In genomic region chr4:26336563-26336962, GRCm38 (mm10) we compare ENCODE assay signal across 24 mouse cellular contexts. TPM values are rescaled to one million over a fixed set of nuclear protein-coding genes. Genes with fewer than 3 reads are reported as not detected.
DNase-seq lines count a peak whose midpoint lies in the region; ATAC-seq and TF ChIP-seq lines count a peak whose summit lies in the region.
"Had no signal": no experiment of that assay in that cellular context is flagged by ENCODE, and none has a peak within 500 bp of the region (broad histone marks: within the 10 kb centered on the region; RNA-seq: fewer than 3 reads in every experiment).

No protein-coding gene starts in this region.

- H3K79me2 ChIP-seq in MEL (ENCODE audit: control insufficient read depth, insufficient read depth, low read length, poor library complexity) = no peaks in the 10 kb centered on the region; the same call in 1 of the 2 replicates

- intact Hi-C loops in left cerebral cortex, postnatal 10 days (cut with DNase I) = no loop called here

- H3K9me3 ChIP-seq in MEL (replicated peaks; ENCODE audit: insufficient read depth, low read length) = no peaks in the 10 kb centered on the region
- H3K9me3 ChIP-seq: G1E had no signal

- TF ChIP-seq POLR2A in MEL (IDR thresholded peaks at IDR 0.05; ENCODE audit: control insufficient read depth in 1 of 2, insufficient read depth in 1 of 2, low read depth in 1 of 2, low read length in 2 of 2, poor library complexity in 1 of 2) = no peak

- H3K9ac ChIP-seq in MEL (ENCODE audit: control insufficient read depth, low read depth, low read length, poor library complexity, severe bottlenecking) = no peak overlapping the region

- no peak for TF ChIP-seq EP300 in MEL (IDR thresholded peaks at IDR 0.05; ENCODE audit: low read depth in 1 of 2, low read length in 2 of 2)

- TF ChIP-seq RAD21 in MEL (IDR thresholded peaks at IDR 0.05; ENCODE audit: low read depth, low read length) = no peak

- ATAC-seq in erythroid progenitor cell, adult 5-6 weeks (replicated peaks; ENCODE audit: low FRiP score, poor library complexity, severe bottlenecking) = peak; percentile 54; the same call in 1 of the 2 replicates
- 0 out of 2 replicates have a peak, but pooled peaks have one; percentile 52 for ATAC-seq in megakaryocyte-erythroid progenitor cell, adult 5-6 weeks (replicated peaks; ENCODE audit: low FRiP score, low TSS enrichment, poor library complexity, severe bottlenecking)
- no peak for ATAC-seq in activated CD4-positive, CD25-positive, alpha-beta regulatory T cell, adult 4 months
- ATAC-seq: CD4-positive, CD25-positive, alpha-beta regulatory T cell, adult 4 months; Patski had no signal

- H3K4me3 ChIP-seq in MEL (ENCODE audit: control insufficient read depth in 1 of 2, insufficient read depth in 1 of 2, low read depth in 2 of 2, low read length in 2 of 2) = no peak overlapping the region

- no peak overlapping the region for H3K27ac ChIP-seq in MEL (ENCODE audit: control insufficient read depth, low read depth, low read length)

- H3K27me3 ChIP-seq in MEL (ENCODE audit: control insufficient read depth in 1 of 2, insufficient read depth in 2 of 2, low read length in 2 of 2) = no peaks in the 10 kb centered on the region
- H3K27me3 ChIP-seq: CH12.LX, Patski had no signal

- H3K4me1 ChIP-seq in MEL (ENCODE audit: control insufficient read depth in 1 of 2, insufficient read depth in 2 of 2, low read length in 2 of 2) = no peaks in the 10 kb centered on the region

- H3K36me3 ChIP-seq in MEL (ENCODE audit: control insufficient read depth in 1 of 2, insufficient read depth in 2 of 2, low read length in 2 of 2) = peaks cover 0 to 2% of the 10 kb centered on the region in 2 experiments; a peak in 1 of 4 replicates

- DNase-seq in MEL (ENCODE audit: low read depth, low spot score) (peak; percentile 33), MEL-GATA-1-ER (ENCODE audit: extremely low read depth, low read depth) (peak; percentile 22)
- DNase-seq in left cerebral cortex, postnatal 10 days (ENCODE audit: extremely low spot score in 1 of 2, low spot score in 2 of 2) = no peak
- no peak for DNase-seq in spleen, adult 12 weeks (ENCODE audit: low spot score)
- DNase-seq in lung, adult 18-20 months = no peak
- DNase-seq: adrenal gland, adult 2 months; adrenal gland, adult 8-10 months; adrenal gland, postnatal 10 days; adrenal gland, postnatal 14 days; adrenal gland, postnatal 25 days; adrenal gland, postnatal 36 days; B cell, adult 2 months; cerebellum, adult 11 months; cerebellum, adult 11-12 months; cerebellum, adult 18-20 months; cerebellum, adult 2 months; cerebellum, adult 8-10 months had no signal

- TF ChIP-seq CTCF in MEL (IDR thresholded peaks at IDR 0.05 in 2 of 3, conservative IDR thresholded peaks at IDR 0.05 in 1 of 3; ENCODE audit: control insufficient read depth in 1 of 3, insufficient read depth in 1 of 3, low read depth in 2 of 3, low read length in 3 of 3, poor library complexity in 1 of 3, severe bottlenecking in 1 of 3) = no peak

TF ChIP-seq in MEL, 35 proteins besides CTCF, POLR2A, EP300 and RAD21:
- TF ChIP-seq MAZ (IDR thresholded peaks at IDR 0.05; ENCODE audit: low read depth, low read length) (no peak), GATA1 (IDR thresholded peaks at IDR 0.05; ENCODE audit: low read depth, low read length) (no peak), USF1 (IDR thresholded peaks at IDR 0.05; ENCODE audit: low read depth, low read length) (no peak), CHD1 (IDR thresholded peaks at IDR 0.05; ENCODE audit: low read depth, low read length) (no peak), MYB (IDR thresholded peaks at IDR 0.05; ENCODE audit: low read depth, low read length) (no peak), E2F4 (IDR thresholded peaks at IDR 0.05; ENCODE audit: borderline replicate concordance, low read depth, low read length) (no peak), BHLHE40 (IDR thresholded peaks at IDR 0.05; ENCODE audit: borderline replicate concordance, low read depth, low read length) (no peak), MAX (IDR thresholded peaks at IDR 0.05; ENCODE audit: low read length) (no peak), RCOR1 (IDR thresholded peaks at IDR 0.05; ENCODE audit: low read depth, low read length) (no peak), CHD2 (IDR thresholded peaks at IDR 0.05; ENCODE audit: low read length) (no peak), ELF1 (IDR thresholded peaks at IDR 0.05; ENCODE audit: low read depth, low read length) (no peak), ZC3H11A (IDR thresholded peaks at IDR 0.05; ENCODE audit: low read depth, low read length) (no peak), GABPA (IDR thresholded peaks at IDR 0.05; ENCODE audit: low read depth, low read length) (no peak), ZKSCAN1 (IDR thresholded peaks at IDR 0.05; ENCODE audit: low read depth, low read length) (no peak), ZNF384 (IDR thresholded peaks at IDR 0.05; ENCODE audit: low read depth, low read length) (no peak), NELFE (IDR thresholded peaks at IDR 0.05; ENCODE audit: low read depth, low read length) (no peak), ZMIZ1 (IDR thresholded peaks at IDR 0.05; ENCODE audit: low read depth, low read length) (no peak)
TF ChIP-seq in MEL: peak in this region for 0.

RNA-seq across cellular contexts. Expression of gene Manea, which starts 10.1 kb away (rescaled TPM):
- 7.3 and 7.8 TPM in 2 replicates for total RNA-seq in MEL (2012; rRNA removed)
- polyA plus RNA-seq in MEL (2012; ENCODE audit: insufficient read depth in 1 of 2, insufficient read length in 2 of 2, low read depth in 1 of 2, low replicate concordance in 2 of 2, missing spikeins in 1 of 2) = 10 to 100 TPM in 1 of 2 experiments, 1 to 10 TPM in 1; 7.1 to 69.4 TPM
- 6.5 and 13.4 TPM in 2 replicates for total RNA-seq in erythroid progenitor cell, adult 5-6 weeks (2015; ENCODE audit: low replicate concordance)
- 5.4 and 8.5 TPM in 2 replicates for total RNA-seq in erythroid progenitor cell, adult 5-6 weeks (2017; ENCODE audit: low replicate concordance)
- 13.4 and 13.8 TPM in 2 replicates for total RNA-seq in megakaryocyte-erythroid progenitor cell, adult 5-6 weeks (2014; fragmentation: Nextera tagmentation)
- 11.7 and 15.4 TPM in 2 replicates for total RNA-seq in megakaryocyte-erythroid progenitor cell, adult 5-6 weeks (2017)
- 10 to 100 TPM; 10.2 to 11.9 TPM for polyA plus RNA-seq in activated CD4-positive, CD25-positive, alpha-beta regulatory T cell, adult 4 months (2017; shearing (Covaris generic))
- total RNA-seq in left cerebral cortex, postnatal 10 days (2021) = 10 to 100 TPM; 23.7 to 39.3 TPM

Comparison
In these comparisons a context has a peak if more than half of its experiments do, and no peak if none do; other contexts are left out.
1. DNase-seq: peak in MEL (single experiment) and MEL-GATA-1-ER (single experiment); none in left cerebral cortex, postnatal 10 days (0 of 2), spleen, adult 12 weeks (single experiment) and lung, adult 18-20 months (0 of 2).